Mouse (Mus musculus): ENCODE data around the gene Phf21a.

DNA sequence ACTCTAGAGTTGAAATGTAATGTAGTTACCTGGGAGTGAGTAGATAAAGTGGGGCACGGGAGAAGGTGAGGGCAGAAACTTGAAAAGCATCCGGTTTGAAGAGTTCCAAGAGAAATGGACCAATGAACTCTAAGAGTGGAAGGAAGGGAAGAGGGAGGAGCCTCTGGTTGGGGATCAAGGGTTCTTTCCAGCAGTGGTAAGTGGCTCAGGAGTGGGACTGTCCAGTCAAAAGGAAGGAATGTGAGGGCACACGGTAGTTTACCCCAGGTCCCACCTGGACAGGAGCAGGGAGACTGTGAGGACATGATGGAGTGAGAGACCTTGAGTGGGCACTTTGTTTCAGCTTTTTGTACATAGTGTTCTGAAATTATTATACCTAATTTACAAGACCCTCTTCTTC is 196.4 kb downstream of the Phf21a start:
- no peak for TF ChIP-seq CTCF (IDR thresholded peaks at IDR 0.05; ENCODE audit: insufficient read depth, low read depth, low read length)
- no peak for TF ChIP-seq POLR2A (IDR thresholded peaks at IDR 0.05; ENCODE audit: insufficient read depth, low read depth, low read length)
